Mouse (Mus musculus): ENCODE results near the gene Inpp5d. TPM values are rescaled to one million over a fixed set of nuclear protein-coding genes. Genes with fewer than 3 reads are reported as not detected.

Inpp5d gene
- 4.3 and 5.9 TPM in 2 replicates for polyA plus RNA-seq (2014; fragmentation: Nextera tagmentation; extraction: Ambion mirVana)

- peak within 1 kb of the TSS; percentile 29 for H3K4me3 ChIP-seq (ENCODE audit: low read depth, low read length)
- no peaks in the 10 kb centered on the region for H3K27me3 ChIP-seq (ENCODE audit: control insufficient read depth, insufficient read depth, low read length)
- H3K4me1 ChIP-seq (ENCODE audit: control insufficient read depth, insufficient read depth, low read length) = peaks cover 3% of the 10 kb centered on the region; the same call in 1 of the 2 replicates
- no peaks in the 10 kb centered on the region for H3K36me3 ChIP-seq (ENCODE audit: control insufficient read depth, insufficient read depth, low read length)
- WGBS (ENCODE audit: insufficient replicate concordance) = 76% methylated on average over 12 of the region's 12 CpGs
- H3K4me2 ChIP-seq = peak within 1 kb of the TSS; percentile 48
- no peak; the same call in 1 of the 2 replicates for ATAC-seq (replicated peaks; ENCODE audit: insufficient number of reproducible peaks, low FRiP score, low TSS enrichment)
- H3K9ac ChIP-seq (ENCODE audit: low read depth, low read length) = peak within 1 kb of the TSS; percentile 2; the same call in 1 of the 2 replicates
- H3K9me3 ChIP-seq (replicated peaks; ENCODE audit: control insufficient read depth, low read length) = no peaks in the 10 kb centered on the region
- H3K27ac ChIP-seq (ENCODE audit: low read depth, low read length) = peak within 1 kb of the TSS; percentile 0
Observed at GRCm38 (mm10) chr1:87620211-87620668, at the start of gene Inpp5d. Gene Inpp5d (plus strand): TSS chr1:87620312.

DNA sequence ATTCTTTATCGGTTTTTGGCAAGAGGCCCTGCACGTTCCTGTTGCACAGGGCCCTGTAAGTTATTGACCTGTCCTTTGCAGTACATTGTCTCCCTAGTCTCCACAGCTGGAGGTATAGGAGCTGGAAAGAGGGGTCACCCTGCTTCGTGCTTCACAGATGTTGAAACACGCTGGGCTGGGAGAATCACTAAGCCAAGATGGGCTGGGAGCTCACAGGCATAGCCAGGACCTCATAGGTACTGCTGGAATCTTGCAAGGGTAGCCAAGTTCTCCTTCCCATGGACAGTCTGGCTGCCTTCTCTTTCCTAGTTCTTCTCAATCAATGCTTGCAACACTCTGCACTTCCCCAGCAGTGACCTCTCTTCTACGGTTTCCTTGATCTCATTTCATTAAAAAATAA is 46.9 kb upstream of the Inpp5d start:
- H3K27me3 ChIP-seq (ENCODE audit: control insufficient read depth, insufficient read depth, low read length) = no peaks in the 10 kb centered on the region
- H3K9ac ChIP-seq (ENCODE audit: low read depth, low read length) = no peak overlapping the region
- H3K4me1 ChIP-seq (ENCODE audit: control insufficient read depth, insufficient read depth, low read length) = no peaks in the 10 kb centered on the region
- H3K27ac ChIP-seq (ENCODE audit: low read depth, low read length) = no peak overlapping the region
- H3K36me3 ChIP-seq (ENCODE audit: control insufficient read depth, insufficient read depth, low read length) = no peaks in the 10 kb centered on the region
- H3K4me3 ChIP-seq (ENCODE audit: low read depth, low read length) = no peak overlapping the region
- no peak for ATAC-seq (replicated peaks; ENCODE audit: insufficient number of reproducible peaks, low FRiP score, low TSS enrichment)
- H3K4me2 ChIP-seq = no peak overlapping the region
- no peaks in the 10 kb centered on the region for H3K9me3 ChIP-seq (replicated peaks; ENCODE audit: control insufficient read depth, low read length)
- 66% methylated on average over 5 of the region's 5 CpGs for WGBS (ENCODE audit: insufficient replicate concordance)

DNA sequence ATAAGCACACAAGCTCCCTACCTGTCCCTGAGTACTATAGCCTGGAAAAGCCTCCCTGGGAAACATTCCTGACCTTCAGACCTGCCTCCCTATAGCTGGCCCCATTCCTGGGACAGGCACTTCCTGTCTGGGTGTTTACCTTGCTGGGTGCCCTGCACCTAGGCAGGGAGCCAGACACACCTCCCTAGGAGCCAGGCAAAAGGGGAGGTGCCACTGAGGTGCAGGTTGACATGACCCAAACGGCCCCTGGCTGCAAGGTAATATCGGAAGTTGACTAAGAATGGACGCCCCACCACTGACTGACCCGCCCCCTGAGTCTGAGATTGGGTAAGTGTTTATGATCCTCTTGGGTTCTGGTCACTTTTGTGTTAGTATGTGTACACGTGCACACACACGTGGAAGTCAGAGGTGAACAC is 46.3 kb upstream of the Inpp5d start, which contains the start of gene Ngef:
Ngef (minus strand) TSS at position 71 of the 416 bp plus-strand sequence.
- whole genome bisulfite sequencing (ENCODE audit: insufficient replicate concordance) = 68% methylated on average over 6 of the region's 6 CpGs
- ATAC-seq (replicated peaks; ENCODE audit: insufficient number of reproducible peaks, low FRiP score, low TSS enrichment) = no peak
- no peaks in the 10 kb centered on the region for H3K4me1 ChIP-seq (ENCODE audit: control insufficient read depth, insufficient read depth, low read length)
- no peaks in the 10 kb centered on the region for H3K27me3 ChIP-seq (ENCODE audit: control insufficient read depth, insufficient read depth, low read length)
- H3K36me3 ChIP-seq (ENCODE audit: control insufficient read depth, insufficient read depth, low read length) = no peaks in the 10 kb centered on the region
- H3K4me3 ChIP-seq (ENCODE audit: low read depth, low read length) = no peak within 1 kb of the TSS
- H3K27ac ChIP-seq (ENCODE audit: low read depth, low read length) = no peak within 1 kb of the TSS
- H3K9ac ChIP-seq (ENCODE audit: low read depth, low read length) = no peak within 1 kb of the TSS
- H3K4me2 ChIP-seq = no peak within 1 kb of the TSS
- H3K9me3 ChIP-seq (replicated peaks; ENCODE audit: control insufficient read depth, low read length) = no peaks in the 10 kb centered on the region

GRCm38 (mm10) chr1:87574353-87574752 is 45.8 kb upstream of the Inpp5d start:
- Histone ChIP-seq H3K4me3 (ENCODE audit: low read depth, low read length) (no peak overlapping the region), H3K27me3 (ENCODE audit: control insufficient read depth, insufficient read depth, low read length) (no peaks in the 10 kb centered on the region), H3K4me1 (ENCODE audit: control insufficient read depth, insufficient read depth, low read length) (no peaks in the 10 kb centered on the region), H3K4me2 (no peak overlapping the region), H3K27ac (ENCODE audit: low read depth, low read length) (no peak overlapping the region), H3K9me3 (replicated peaks; ENCODE audit: control insufficient read depth, low read length) (no peaks in the 10 kb centered on the region), H3K36me3 (ENCODE audit: control insufficient read depth, insufficient read depth, low read length) (no peaks in the 10 kb centered on the region), H3K9ac (ENCODE audit: low read depth, low read length) (no peak overlapping the region)
- ATAC-seq (replicated peaks; ENCODE audit: insufficient number of reproducible peaks, low FRiP score, low TSS enrichment) = no peak
- 68% methylated on average over 6 of the region's 6 CpGs for WGBS (ENCODE audit: insufficient replicate concordance)

GRCm38 (mm10) chr1:87574785-87575184 is 45.3 kb upstream of the Inpp5d start:
- Histone ChIP-seq H3K9me3 (replicated peaks; ENCODE audit: control insufficient read depth, low read length) (no peaks in the 10 kb centered on the region), H3K27me3 (ENCODE audit: control insufficient read depth, insufficient read depth, low read length) (no peaks in the 10 kb centered on the region), H3K4me2 (no peak overlapping the region), H3K4me1 (ENCODE audit: control insufficient read depth, insufficient read depth, low read length) (no peaks in the 10 kb centered on the region), H3K27ac (ENCODE audit: low read depth, low read length) (no peak overlapping the region), H3K9ac (ENCODE audit: low read depth, low read length) (no peak overlapping the region), H3K36me3 (ENCODE audit: control insufficient read depth, insufficient read depth, low read length) (no peaks in the 10 kb centered on the region), H3K4me3 (ENCODE audit: low read depth, low read length) (no peak overlapping the region)
- ATAC-seq (replicated peaks; ENCODE audit: insufficient number of reproducible peaks, low FRiP score, low TSS enrichment) = no peak
- WGBS (ENCODE audit: insufficient replicate concordance) = 82% methylated on average over 7 of the region's 7 CpGs

DNA sequence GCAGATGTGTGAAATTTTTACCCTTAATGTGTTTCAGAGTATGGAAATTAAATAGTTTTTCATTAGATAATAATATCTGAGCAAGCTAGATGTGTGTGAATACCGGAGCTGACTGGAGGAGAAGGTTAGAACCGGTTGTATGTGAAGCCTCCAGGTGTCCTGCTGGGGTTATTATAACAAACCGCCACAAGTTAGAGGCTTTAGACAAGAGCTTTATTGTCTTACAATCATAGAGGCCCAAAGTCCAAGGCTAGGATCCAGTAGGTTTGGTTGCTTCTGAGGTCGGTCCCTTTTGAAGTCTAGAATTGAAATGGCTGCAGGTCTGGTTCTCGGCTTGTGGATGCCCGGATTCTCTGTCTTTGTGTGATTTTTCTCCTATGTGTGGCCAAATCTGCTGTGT is 41.1 kb upstream of the Inpp5d start:
- no peak for ATAC-seq (replicated peaks; ENCODE audit: insufficient number of reproducible peaks, low FRiP score, low TSS enrichment)
- Histone ChIP-seq H3K4me1 (ENCODE audit: control insufficient read depth, insufficient read depth, low read length) (no peaks in the 10 kb centered on the region; the same call in 1 of the 2 replicates), H3K27ac (ENCODE audit: low read depth, low read length) (no peak overlapping the region), H3K27me3 (ENCODE audit: control insufficient read depth, insufficient read depth, low read length) (no peaks in the 10 kb centered on the region), H3K4me3 (ENCODE audit: low read depth, low read length) (no peak overlapping the region), H3K9me3 (replicated peaks; ENCODE audit: control insufficient read depth, low read length) (no peaks in the 10 kb centered on the region), H3K4me2 (no peak overlapping the region), H3K36me3 (ENCODE audit: control insufficient read depth, insufficient read depth, low read length) (no peaks in the 10 kb centered on the region), H3K9ac (ENCODE audit: low read depth, low read length) (no peak overlapping the region)
- 82% methylated on average over 6 of the region's 6 CpGs for WGBS (ENCODE audit: insufficient replicate concordance)

DNA sequence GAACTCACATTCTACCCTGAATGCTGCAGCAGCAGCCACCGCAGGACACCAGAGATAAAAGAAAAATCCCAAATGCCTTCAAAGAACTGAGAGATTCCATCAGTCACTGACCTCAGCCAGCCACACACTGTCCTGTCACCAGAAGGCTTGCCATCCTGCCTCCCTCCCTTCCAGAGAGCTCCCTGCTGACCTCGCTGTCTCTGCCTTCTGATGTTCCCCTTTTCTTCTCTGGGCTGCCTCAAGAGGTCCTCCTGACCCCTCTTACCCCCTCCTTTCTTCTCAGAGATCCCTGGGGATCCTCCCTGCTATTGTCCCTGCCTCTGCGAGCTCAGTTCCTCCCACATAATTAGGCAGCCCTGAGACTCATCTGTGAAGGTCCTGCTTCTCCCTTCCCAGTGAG is 39.3 kb upstream of the Inpp5d start:
- no peaks in the 10 kb centered on the region; the same call in 1 of the 2 replicates for H3K4me1 ChIP-seq (ENCODE audit: control insufficient read depth, insufficient read depth, low read length)
- H3K36me3 ChIP-seq (ENCODE audit: control insufficient read depth, insufficient read depth, low read length) = no peaks in the 10 kb centered on the region
- H3K4me3 ChIP-seq (ENCODE audit: low read depth, low read length) = no peak overlapping the region
- no peak for ATAC-seq (replicated peaks; ENCODE audit: insufficient number of reproducible peaks, low FRiP score, low TSS enrichment)
- H3K4me2 ChIP-seq = no peak overlapping the region
- H3K27ac ChIP-seq (ENCODE audit: low read depth, low read length) = no peak overlapping the region
- H3K27me3 ChIP-seq (ENCODE audit: control insufficient read depth, insufficient read depth, low read length) = no peaks in the 10 kb centered on the region
- 8% methylated on average over 3 of the region's 3 CpGs for WGBS (ENCODE audit: insufficient replicate concordance)
- no peaks in the 10 kb centered on the region for H3K9me3 ChIP-seq (replicated peaks; ENCODE audit: control insufficient read depth, low read length)
- H3K9ac ChIP-seq (ENCODE audit: low read depth, low read length) = no peak overlapping the region

GRCm38 (mm10) chr1:87589162-87589561 is 30.9 kb upstream of the Inpp5d start:
- Histone ChIP-seq H3K4me1 (ENCODE audit: control insufficient read depth, insufficient read depth, low read length) (no peaks in the 10 kb centered on the region; the same call in 1 of the 2 replicates), H3K36me3 (ENCODE audit: control insufficient read depth, insufficient read depth, low read length) (no peaks in the 10 kb centered on the region), H3K9me3 (replicated peaks; ENCODE audit: control insufficient read depth, low read length) (no peaks in the 10 kb centered on the region), H3K27me3 (ENCODE audit: control insufficient read depth, insufficient read depth, low read length) (no peaks in the 10 kb centered on the region), H3K27ac (ENCODE audit: low read depth, low read length) (no peak overlapping the region), H3K9ac (ENCODE audit: low read depth, low read length) (no peak overlapping the region), H3K4me3 (ENCODE audit: low read depth, low read length) (no peak overlapping the region), H3K4me2 (no peak overlapping the region)
- no peak for ATAC-seq (replicated peaks; ENCODE audit: insufficient number of reproducible peaks, low FRiP score, low TSS enrichment)
- 80% methylated on average over 7 of the region's 7 CpGs for WGBS (ENCODE audit: insufficient replicate concordance)

DNA sequence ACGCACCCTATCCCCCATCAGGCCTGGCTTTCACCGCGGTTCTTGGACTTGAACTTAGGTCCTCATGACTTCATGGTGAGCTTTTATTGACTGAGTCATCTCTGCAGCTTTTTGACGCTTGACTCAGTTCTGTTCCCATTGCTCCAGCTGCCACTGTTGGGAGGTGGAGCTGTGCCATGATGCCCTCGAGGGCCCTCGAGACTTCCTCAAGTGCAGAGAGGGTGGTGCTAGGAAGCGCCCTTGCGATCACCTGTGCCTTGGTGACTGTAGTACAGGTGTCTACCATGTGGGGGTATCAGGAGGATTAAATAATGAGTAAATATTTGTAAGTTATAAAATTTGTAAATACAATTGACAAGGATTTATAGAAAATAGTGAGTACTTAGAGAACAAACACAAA is 30.1 kb upstream of the Inpp5d start:
- no peaks in the 10 kb centered on the region for H3K36me3 ChIP-seq (ENCODE audit: control insufficient read depth, insufficient read depth, low read length)
- H3K27ac ChIP-seq (ENCODE audit: low read depth, low read length) = no peak overlapping the region
- H3K9ac ChIP-seq (ENCODE audit: low read depth, low read length) = no peak overlapping the region
- H3K27me3 ChIP-seq (ENCODE audit: control insufficient read depth, insufficient read depth, low read length) = no peaks in the 10 kb centered on the region
- H3K9me3 ChIP-seq (replicated peaks; ENCODE audit: control insufficient read depth, low read length) = no peaks in the 10 kb centered on the region
- no peak overlapping the region for H3K4me3 ChIP-seq (ENCODE audit: low read depth, low read length)
- WGBS (ENCODE audit: insufficient replicate concordance) = 86% methylated on average over 8 of the region's 8 CpGs
- no peak overlapping the region for H3K4me2 ChIP-seq
- H3K4me1 ChIP-seq (ENCODE audit: control insufficient read depth, insufficient read depth, low read length) = no peaks in the 10 kb centered on the region; the same call in 1 of the 2 replicates
- ATAC-seq (replicated peaks; ENCODE audit: insufficient number of reproducible peaks, low FRiP score, low TSS enrichment) = no peak
